ENCODE assay signal across 29 mouse cellular contexts in the genomic region with DNA sequence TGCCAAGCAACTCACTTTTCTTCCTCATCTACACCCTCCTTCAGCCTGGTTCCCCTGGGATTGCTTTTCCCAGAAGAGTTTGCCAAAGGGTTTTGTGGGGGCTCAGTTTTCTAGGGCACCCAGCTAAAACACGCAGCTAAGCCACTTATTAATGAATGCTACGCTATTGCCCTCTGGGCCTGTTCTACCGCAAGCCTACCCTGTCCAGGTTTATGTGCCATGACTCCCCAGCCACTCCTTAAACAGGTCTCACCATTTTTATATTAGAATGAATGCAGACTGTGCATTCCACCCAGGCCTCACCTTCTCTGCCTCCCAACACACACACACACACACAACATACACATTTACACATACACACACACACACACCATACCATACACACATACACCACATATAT. TPM values are rescaled to one million over a fixed set of nuclear protein-coding genes. Genes with fewer than 3 reads are reported as not detected.
"Had no signal": no experiment of that assay in that cellular context is flagged by ENCODE, and none has a peak within 500 bp of the region (broad histone marks: within the 10 kb centered on the region; RNA-seq: fewer than 3 reads in every experiment).

No protein-coding gene starts in this region.

- ATAC-seq: intestine, postnatal 0 days; liver, embryonic 12.5 days had no signal

- DNase-seq: kidney, postnatal 10 days; kidney, postnatal 4 days; left cerebral cortex, postnatal 4 days; liver; lung, adult 18-20 months; lung, postnatal 10 days; lung, postnatal 36 days; retina, postnatal 1 day; right cerebral cortex, postnatal 25 days; spleen, adult 18-20 months; thymus, postnatal 25 days had no signal

- H3K4me2 ChIP-seq: limb, embryonic 13.5 days; liver, embryonic 12.5 days; liver, embryonic 15.5 days; lung, embryonic 15.5 days; neural tube, embryonic 13.5 days; stomach, embryonic 15.5 days had no signal

- H3K4me3 ChIP-seq: limb, embryonic 13.5 days; liver, embryonic 12.5 days; liver, embryonic 15.5 days; lung, embryonic 15.5 days; megakaryocyte, embryonic 14.5 days; midbrain, embryonic 10.5 days; myocyte; neural tube, embryonic 13.5 days; stomach, embryonic 15.5 days had no signal

- H3K9me3 ChIP-seq: limb, embryonic 13.5 days; liver, embryonic 12.5 days; liver, embryonic 15.5 days; lung, embryonic 15.5 days; midbrain, embryonic 10.5 days; neural tube, embryonic 13.5 days; stomach, embryonic 15.5 days had no signal

- H3K36me3 ChIP-seq: limb, embryonic 13.5 days; liver, embryonic 12.5 days; liver, embryonic 15.5 days; lung, embryonic 15.5 days; midbrain, embryonic 10.5 days; neural tube, embryonic 13.5 days; stomach, embryonic 15.5 days had no signal

- H3K9ac ChIP-seq: limb, embryonic 13.5 days; liver, embryonic 12.5 days; liver, embryonic 15.5 days; lung, embryonic 15.5 days; neural tube, embryonic 13.5 days; stomach, embryonic 15.5 days had no signal

- H3K4me1 ChIP-seq: liver, embryonic 12.5 days; liver, embryonic 15.5 days; megakaryocyte, embryonic 14.5 days; midbrain, embryonic 10.5 days had no signal

- H3K27ac ChIP-seq: limb, embryonic 13.5 days; liver, embryonic 12.5 days; liver, embryonic 15.5 days; lung, embryonic 15.5 days; midbrain, embryonic 10.5 days; neural tube, embryonic 13.5 days; stomach, embryonic 15.5 days had no signal

- H3K27me3 ChIP-seq: limb, embryonic 13.5 days; lung, embryonic 15.5 days; stomach, embryonic 15.5 days had no signal

RNA-seq across cellular contexts. Expression of a gene that starts 0.6 kb away (rescaled TPM):
- total RNA-seq: layer of hippocampus, adult 18-20 months; layer of hippocampus, postnatal 14 days; left cerebral cortex, adult 8-10 months; left cerebral cortex, postnatal 14 days; left cerebral cortex, postnatal 4 days; monocyte, adult 5-6 weeks; neutrophil, adult 5-6 weeks had no signal
- polyA plus RNA-seq: intestine, embryonic 14.5 days; intestine, postnatal 0 days; limb, embryonic 13.5 days; liver, embryonic 12.5 days; liver, embryonic 15.5 days; lung, embryonic 15.5 days; midbrain, embryonic 10.5 days; myocyte; neural tube, embryonic 13.5 days; stomach, embryonic 15.5 days; thymus, postnatal 0 days had no signal

RNA-seq across cellular contexts. Expression of a gene that starts 5.7 kb away (rescaled TPM):
- total RNA-seq: monocyte, adult 5-6 weeks; neutrophil, adult 5-6 weeks had no signal
